Mouse (Mus musculus): ENCODE results near the gene Limk2. TPM values are rescaled to one million over a fixed set of nuclear protein-coding genes. Genes with fewer than 3 reads are reported as not detected.

Limk2 gene
- polyA plus RNA-seq, 1 experiment from 2014 or later, result 7.6 TPM

- H3K36me3 ChIP-seq (replicated peaks), result peaks cover 15% of the 10 kb centered on the region
- no peak overlapping the region for H3K27ac ChIP-seq (replicated peaks)
- no peak overlapping the region for H3K9ac ChIP-seq
- WGBS (ENCODE audit: insufficient replicate concordance), result 61% methylated on average over 6 of the region's 6 CpGs
- no peaks in the 10 kb centered on the region for H3K9me3 ChIP-seq (replicated peaks)
- H3K27me3 ChIP-seq, result no peaks in the 10 kb centered on the region
- H3K4me2 ChIP-seq, result no peak overlapping the region
- H3K4me1 ChIP-seq (replicated peaks), result peaks cover 35% of the 10 kb centered on the region
- H3K4me3 ChIP-seq (replicated peaks), result no peak overlapping the region
- no peak for ATAC-seq (ENCODE audit: insufficient read depth)
Observed at GRCm38 (mm10) chr11:3387482-3388196, 21.4 kb downstream of the Limk2 start.

DNA sequence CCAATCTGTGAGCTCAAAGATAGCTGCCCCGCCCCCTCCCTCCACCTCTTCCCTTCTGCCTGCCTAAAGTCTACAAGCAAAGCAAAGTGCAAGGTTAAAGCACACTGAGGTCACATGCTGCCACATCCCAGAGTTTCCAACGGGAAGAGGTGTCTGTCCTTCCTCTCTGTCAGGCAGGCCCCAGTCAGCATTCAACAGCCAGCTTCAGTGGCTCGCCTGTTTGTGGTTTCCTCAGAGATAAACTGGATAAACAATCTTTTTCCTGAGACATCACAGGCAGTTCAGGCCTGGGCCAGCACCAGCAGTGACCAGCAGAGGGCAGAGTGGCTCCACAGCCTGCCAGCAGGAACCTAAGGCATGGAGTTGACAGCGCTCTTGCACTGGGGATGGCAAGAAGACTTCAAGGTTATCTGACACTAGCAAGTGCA lies 22.0 kb downstream of the Limk2 start:
- H3K27me3 ChIP-seq, result no peaks in the 10 kb centered on the region
- 8% methylated on average over 4 of the region's 4 CpGs for WGBS (ENCODE audit: insufficient replicate concordance)
- H3K9me3 ChIP-seq (replicated peaks), result no peaks in the 10 kb centered on the region
- H3K4me3 ChIP-seq (replicated peaks), result no peak overlapping the region
- peaks cover 35% of the 10 kb centered on the region for H3K4me1 ChIP-seq (replicated peaks)
- ATAC-seq (ENCODE audit: insufficient read depth), result peak; percentile 84
- peaks cover 13% of the 10 kb centered on the region for H3K36me3 ChIP-seq (replicated peaks)
- peak overlapping the region; percentile 18; the same call in 1 of the 2 replicates for H3K4me2 ChIP-seq
- no peak overlapping the region for H3K9ac ChIP-seq
- no peak overlapping the region for H3K27ac ChIP-seq (replicated peaks)

GRCm38 (mm10) chr11:3382602-3383594 lies 26.1 kb downstream of the Limk2 start:
- 74% methylated on average over 5 of the region's 5 CpGs for WGBS (ENCODE audit: insufficient replicate concordance)
- H3K27me3 ChIP-seq, result no peaks in the 10 kb centered on the region

GRCm38 (mm10) chr11:3381148-3381814 lies 27.7 kb downstream of the Limk2 start:
- 66% methylated on average over 6 of the region's 6 CpGs for WGBS (ENCODE audit: insufficient replicate concordance)
- no peak for ATAC-seq (ENCODE audit: insufficient read depth)

More at GRCm38 (mm10) chr11:3382602-3383594, 26.1 kb downstream of the Limk2 start:
- no peak overlapping the region for H3K4me2 ChIP-seq
- H3K9ac ChIP-seq, result no peak overlapping the region
- peaks cover 46% of the 10 kb centered on the region for H3K4me1 ChIP-seq (replicated peaks)
- no peak for ATAC-seq (ENCODE audit: insufficient read depth)
- no peaks in the 10 kb centered on the region for H3K9me3 ChIP-seq (replicated peaks)
- H3K36me3 ChIP-seq (replicated peaks), result peaks cover 10% of the 10 kb centered on the region; the same call in 1 of the 2 replicates
- no peak overlapping the region for H3K27ac ChIP-seq (replicated peaks)
- no peak overlapping the region for H3K4me3 ChIP-seq (replicated peaks)

GRCm38 (mm10) chr11:3379427-3379826 lies 29.6 kb downstream of the Limk2 start:
- no peak overlapping the region for H3K27ac ChIP-seq (replicated peaks)
- no peak overlapping the region for H3K4me3 ChIP-seq (replicated peaks)
- no peak overlapping the region for H3K9ac ChIP-seq
- no peaks in the 10 kb centered on the region for H3K27me3 ChIP-seq
- WGBS (ENCODE audit: insufficient replicate concordance), result 31% methylated on average over 4 of the region's 4 CpGs
- peak; percentile 25; the same call in 1 of the 2 replicates for ATAC-seq (ENCODE audit: insufficient read depth)
- H3K9me3 ChIP-seq (replicated peaks), result no peaks in the 10 kb centered on the region
- H3K4me1 ChIP-seq (replicated peaks), result peaks cover 17% of the 10 kb centered on the region
- H3K4me2 ChIP-seq, result no peak overlapping the region
- peaks cover 3% of the 10 kb centered on the region; the same call in 1 of the 2 replicates for H3K36me3 ChIP-seq (replicated peaks)

More at GRCm38 (mm10) chr11:3381148-3381814, 27.7 kb downstream of the Limk2 start:
- no peaks in the 10 kb centered on the region for H3K27me3 ChIP-seq
- H3K4me2 ChIP-seq, result no peak overlapping the region
- no peak overlapping the region for H3K9ac ChIP-seq
- H3K36me3 ChIP-seq (replicated peaks), result peaks cover 10% of the 10 kb centered on the region; the same call in 1 of the 2 replicates
- no peak overlapping the region for H3K4me3 ChIP-seq (replicated peaks)
- peaks cover 30% of the 10 kb centered on the region for H3K4me1 ChIP-seq (replicated peaks)
- H3K9me3 ChIP-seq (replicated peaks), result no peaks in the 10 kb centered on the region
- H3K27ac ChIP-seq (replicated peaks), result no peak overlapping the region

DNA sequence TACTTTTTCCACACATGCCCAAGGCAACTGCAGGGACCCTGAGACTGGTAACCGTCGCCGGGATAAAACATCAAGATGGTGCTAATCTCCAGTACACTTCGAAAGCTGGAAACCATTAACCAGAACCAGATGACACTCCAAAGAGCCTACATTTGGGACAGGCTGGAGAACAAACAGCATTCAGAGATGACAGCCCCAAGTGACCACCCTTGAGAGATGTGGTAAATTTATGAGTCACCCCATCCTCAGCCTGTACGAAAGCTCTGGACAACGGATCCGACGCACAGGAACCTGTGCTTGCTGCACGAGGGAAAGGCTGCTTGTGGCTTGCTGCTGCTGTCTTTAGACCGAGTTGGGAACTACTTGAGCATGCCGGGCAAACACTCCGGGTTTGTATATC lies 34.2 kb downstream of the Limk2 start:
- 71% methylated on average over 12 of the region's 12 CpGs for WGBS (ENCODE audit: insufficient replicate concordance)
- no peaks in the 10 kb centered on the region for H3K9me3 ChIP-seq (replicated peaks)
- H3K9ac ChIP-seq, result no peak overlapping the region
- no peak for ATAC-seq (ENCODE audit: insufficient read depth)
- no peak overlapping the region for H3K27ac ChIP-seq (replicated peaks)
- no peak overlapping the region for H3K4me2 ChIP-seq
- no peak overlapping the region for H3K4me3 ChIP-seq (replicated peaks)
- H3K27me3 ChIP-seq, result no peaks in the 10 kb centered on the region
- no peaks in the 10 kb centered on the region for H3K36me3 ChIP-seq (replicated peaks)
- H3K4me1 ChIP-seq (replicated peaks), result peaks cover 27% of the 10 kb centered on the region

DNA sequence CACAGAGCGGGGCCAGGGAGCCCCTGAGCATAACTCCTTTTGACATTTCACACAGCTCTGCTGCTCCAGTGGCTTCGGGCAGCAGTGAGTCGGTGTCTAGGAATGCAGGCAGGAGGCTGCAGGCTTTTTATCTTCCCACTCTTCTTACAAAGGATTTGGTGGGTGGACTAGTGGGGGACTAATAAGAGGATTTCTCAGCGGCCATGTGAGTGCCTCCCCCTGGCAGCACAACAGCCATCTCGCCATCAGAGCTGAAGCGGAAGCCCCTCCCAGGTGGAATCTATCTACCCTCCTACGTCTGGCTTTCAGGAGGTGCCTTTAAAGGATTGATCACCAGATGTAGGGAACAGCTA lies 34.7 kb downstream of the Limk2 start:
- no peak overlapping the region for H3K4me3 ChIP-seq (replicated peaks)
- H3K9me3 ChIP-seq (replicated peaks), result no peaks in the 10 kb centered on the region
- H3K4me1 ChIP-seq (replicated peaks), result peaks cover 23% of the 10 kb centered on the region
- H3K27ac ChIP-seq (replicated peaks), result no peak overlapping the region
- ATAC-seq (ENCODE audit: insufficient read depth), result no peak
- H3K27me3 ChIP-seq, result no peaks in the 10 kb centered on the region
- WGBS (ENCODE audit: insufficient replicate concordance), result 54% methylated on average over 7 of the region's 7 CpGs
- H3K9ac ChIP-seq, result no peak overlapping the region
- H3K36me3 ChIP-seq (replicated peaks), result no peaks in the 10 kb centered on the region
- H3K4me2 ChIP-seq, result no peak overlapping the region

DNA sequence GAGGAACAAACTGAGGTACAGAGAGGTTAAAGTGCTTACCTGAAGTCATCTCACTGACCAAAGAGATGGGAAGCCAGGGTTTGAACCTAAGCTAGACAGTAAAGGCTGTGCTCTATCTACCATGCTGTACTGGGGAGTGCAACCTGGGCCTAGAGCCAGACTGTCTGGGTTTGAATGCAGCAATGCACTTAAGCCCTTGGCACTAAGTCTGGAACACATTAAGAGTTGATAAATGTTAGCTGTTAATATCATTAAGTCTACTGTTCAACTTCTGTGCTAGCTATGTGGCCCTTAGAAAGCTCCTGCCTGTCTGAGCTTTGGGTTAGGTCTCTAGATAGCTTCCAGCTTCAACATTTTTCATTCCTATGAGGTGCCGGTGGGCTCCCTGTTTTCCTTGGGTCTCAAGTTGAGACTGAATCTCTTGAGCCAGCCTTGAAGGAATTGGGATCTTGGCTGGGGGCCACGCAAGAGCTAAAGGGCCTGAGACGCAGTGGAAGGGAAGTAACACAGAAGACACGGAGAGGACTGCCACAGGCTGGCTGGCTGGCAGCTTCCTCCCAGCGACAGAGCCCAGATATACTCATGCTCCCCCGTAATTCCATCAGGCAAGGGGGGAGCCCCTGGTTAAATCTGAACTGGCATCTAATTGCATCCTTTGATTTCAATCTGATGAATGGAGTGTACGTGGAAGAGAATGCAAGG lies 35.2 kb downstream of the Limk2 start:
- H3K4me2 ChIP-seq, result no peak overlapping the region
- ATAC-seq (ENCODE audit: insufficient read depth), result no peak

DNA sequence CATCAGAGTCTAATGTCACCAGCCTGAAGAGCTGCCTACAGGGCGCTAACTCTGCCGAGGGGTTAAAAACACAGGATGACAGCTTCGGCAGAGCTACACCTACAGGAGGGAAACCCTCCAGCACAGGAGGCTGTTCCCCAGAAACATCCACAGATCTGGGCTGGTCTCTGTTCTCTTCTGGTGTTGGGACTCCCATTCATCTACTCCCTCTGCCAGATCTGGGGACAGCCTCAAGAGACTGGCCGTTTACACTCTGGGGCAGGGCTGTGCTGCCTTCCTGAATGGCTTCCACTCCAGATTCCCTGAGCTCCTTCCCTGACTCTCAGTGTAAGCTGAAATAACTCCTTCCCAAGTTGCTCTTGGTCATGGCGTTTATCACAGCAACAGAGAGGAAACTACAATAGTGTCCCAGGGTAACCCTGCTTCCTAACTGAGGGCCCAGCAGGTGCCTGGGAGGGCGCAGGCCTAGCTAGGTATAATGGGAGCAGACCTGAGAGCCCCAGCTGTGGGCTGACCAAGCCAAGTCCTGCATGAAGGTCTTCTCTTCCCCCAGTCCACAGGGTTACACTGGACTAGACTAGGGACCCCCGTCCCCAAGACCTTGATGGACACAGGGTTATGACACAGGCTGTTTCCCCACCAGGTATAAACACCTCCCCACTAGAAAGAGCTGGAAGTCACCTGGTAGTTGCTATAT lies 37.2 kb downstream of the Limk2 start:
- H3K4me2 ChIP-seq, result peak overlapping the region; percentile 75
- no peak overlapping the region for H3K9ac ChIP-seq
- no peaks in the 10 kb centered on the region for H3K9me3 ChIP-seq (replicated peaks)
- H3K36me3 ChIP-seq (replicated peaks), result no peaks in the 10 kb centered on the region
- H3K4me1 ChIP-seq (replicated peaks), result peaks cover 18% of the 10 kb centered on the region
- ATAC-seq (ENCODE audit: insufficient read depth), result 0 out of 2 replicates have a peak, but pooled peaks have one; percentile 8
- no peak overlapping the region for H3K27ac ChIP-seq (replicated peaks)
- peak overlapping the region; percentile 51 for H3K4me3 ChIP-seq (replicated peaks)
- whole genome bisulfite sequencing (ENCODE audit: insufficient replicate concordance), result 22% methylated on average over 7 of the region's 7 CpGs
- no peaks in the 10 kb centered on the region for H3K27me3 ChIP-seq

More for the DNA sequence above, 35.2 kb downstream of the Limk2 start:
- 53% methylated on average over 7 of the region's 7 CpGs for WGBS (ENCODE audit: insufficient replicate concordance)
- Histone ChIP-seq H3K9me3 (replicated peaks) (no peaks in the 10 kb centered on the region), H3K27me3 (no peaks in the 10 kb centered on the region), H3K27ac (replicated peaks) (no peak overlapping the region), H3K9ac (no peak overlapping the region), H3K4me3 (replicated peaks) (no peak overlapping the region), H3K36me3 (replicated peaks) (no peaks in the 10 kb centered on the region), H3K4me1 (replicated peaks) (peaks cover 18% of the 10 kb centered on the region)

Data from liver, embryonic 15.5 days (tissue).